ENCODE assay signal across 8 mouse cellular contexts in genomic region chr10:68276350-68276975, GRCm38 (mm10). TPM values are rescaled to one million over a fixed set of nuclear protein-coding genes. Genes with fewer than 3 reads are reported as not detected.
A peak's percentile ranks its signal among the peaks of the same experiment; 100 is the strongest.
DNase-seq lines count a peak whose midpoint lies in the region; ATAC-seq and TF ChIP-seq lines count a peak whose summit lies in the region.

No protein-coding gene starts in this region.

- peak overlapping the region; percentile 87 for H3K4me2 ChIP-seq in embryonic facial prominence, embryonic 15.5 days (replicated peaks)
- H3K4me2 ChIP-seq in heart, embryonic 12.5 days, result peak overlapping the region; percentile 91
- H3K4me2 ChIP-seq in kidney, embryonic 16.5 days (replicated peaks; ENCODE audit: low read depth, low read length), result peak overlapping the region; percentile 81
- H3K4me2 ChIP-seq in liver, embryonic 12.5 days, result peak overlapping the region; percentile 86
- H3K4me2 ChIP-seq in stomach, embryonic 16.5 days (ENCODE audit: low read depth, low read length), result peak overlapping the region; percentile 75

- no peak for TF ChIP-seq CTCF in C2C12 (IDR thresholded peaks at IDR 0.05; ENCODE audit: control insufficient read depth, insufficient read depth, insufficient read length)

- DNase-seq in adrenal gland, postnatal 4 days (ENCODE audit: low spot score in 2 of 2), result peak; percentile 47 to 51
- DNase-seq in naive thymus-derived CD4-positive, alpha-beta T cell, adult 2 months (ENCODE audit: low read depth), result peak; percentile 90

- WGBS in embryonic facial prominence, embryonic 15.5 days, result under 1% methylated on average over 28 of the region's 29 CpGs
- WGBS in heart, embryonic 12.5 days, result 0% methylated on average over 29 of the region's 29 CpGs
- WGBS in kidney, embryonic 16.5 days, result under 1% methylated on average over 27 of the region's 29 CpGs
- WGBS in liver, embryonic 12.5 days (ENCODE audit: insufficient replicate concordance), result under 1% methylated on average over 28 of the region's 29 CpGs
- WGBS in stomach, embryonic 16.5 days, result under 1% methylated on average over 29 of the region's 29 CpGs

- H3K4me3 ChIP-seq in C2C12 (ENCODE audit: insufficient read depth, poor library complexity, severe bottlenecking), result peak overlapping the region; percentile 68
- H3K4me3 ChIP-seq in embryonic facial prominence, embryonic 15.5 days (replicated peaks), result peak overlapping the region; percentile 67
- H3K4me3 ChIP-seq in heart, embryonic 12.5 days, result peak overlapping the region; percentile 88
- peak overlapping the region; percentile 68 for H3K4me3 ChIP-seq in kidney, embryonic 16.5 days (ENCODE audit: low read length)
- peak overlapping the region; percentile 61 for H3K4me3 ChIP-seq in liver, embryonic 12.5 days
- peak overlapping the region; percentile 76 for H3K4me3 ChIP-seq in stomach, embryonic 16.5 days (replicated peaks; ENCODE audit: low read length)

- peak overlapping the region; percentile 65 for H3K9ac ChIP-seq in embryonic facial prominence, embryonic 15.5 days
- peak overlapping the region; percentile 88 for H3K9ac ChIP-seq in heart, embryonic 12.5 days
- H3K9ac ChIP-seq in kidney, embryonic 16.5 days (replicated peaks; ENCODE audit: low read length), result peak overlapping the region; percentile 87
- H3K9ac ChIP-seq in liver, embryonic 12.5 days, result peak overlapping the region; percentile 66
- peak overlapping the region; percentile 87 for H3K9ac ChIP-seq in stomach, embryonic 16.5 days (ENCODE audit: low read length)

- H3K79me2 ChIP-seq in C2C12 (ENCODE audit: control insufficient read depth, insufficient read depth), result peaks cover 69% of the 10 kb centered on the region

- peaks cover 27% of the 10 kb centered on the region for H3K36me3 ChIP-seq in C2C12 (ENCODE audit: control insufficient read depth, insufficient read depth)
- peaks cover 16% of the 10 kb centered on the region; the same call in 1 of the 2 replicates for H3K36me3 ChIP-seq in embryonic facial prominence, embryonic 15.5 days
- peaks cover 7% of the 10 kb centered on the region; the same call in 1 of the 2 replicates for H3K36me3 ChIP-seq in heart, embryonic 12.5 days
- peaks cover 16% of the 10 kb centered on the region for H3K36me3 ChIP-seq in kidney, embryonic 16.5 days (ENCODE audit: insufficient read depth, low read length)
- no peaks in the 10 kb centered on the region for H3K36me3 ChIP-seq in liver, embryonic 12.5 days
- 0 out of 2 replicates have a peak, but pooled peaks cover 3% of the 10 kb centered on the region for H3K36me3 ChIP-seq in stomach, embryonic 16.5 days (ENCODE audit: control insufficient read depth, insufficient read depth, low read length)

- peaks cover 33% of the 10 kb centered on the region for H3K79me3 ChIP-seq in C2C12 (ENCODE audit: low read depth)

- peaks cover 28% of the 10 kb centered on the region for H3K4me1 ChIP-seq in embryonic facial prominence, embryonic 15.5 days
- peaks cover 9% of the 10 kb centered on the region for H3K4me1 ChIP-seq in heart, embryonic 12.5 days (replicated peaks)
- peaks cover 26% of the 10 kb centered on the region for H3K4me1 ChIP-seq in kidney, embryonic 16.5 days (ENCODE audit: insufficient read depth, low read length)
- H3K4me1 ChIP-seq in liver, embryonic 12.5 days, result peaks cover 18% of the 10 kb centered on the region; the same call in 1 of the 2 replicates
- peaks cover 4% of the 10 kb centered on the region; the same call in 1 of the 2 replicates for H3K4me1 ChIP-seq in stomach, embryonic 16.5 days (ENCODE audit: control insufficient read depth, insufficient read depth, low read length)

- no peaks in the 10 kb centered on the region for H3K27me3 ChIP-seq in C2C12 (ENCODE audit: control insufficient read depth, insufficient read depth, insufficient read length)
- no peaks in the 10 kb centered on the region for H3K27me3 ChIP-seq in embryonic facial prominence, embryonic 15.5 days
- no peaks in the 10 kb centered on the region for H3K27me3 ChIP-seq in heart, embryonic 12.5 days (replicated peaks)
- H3K27me3 ChIP-seq in kidney, embryonic 16.5 days (ENCODE audit: insufficient read depth, low read length), result no peaks in the 10 kb centered on the region
- peaks cover 50% of the 10 kb centered on the region for H3K27me3 ChIP-seq in liver, embryonic 12.5 days (replicated peaks)
- no peaks in the 10 kb centered on the region for H3K27me3 ChIP-seq in stomach, embryonic 16.5 days (ENCODE audit: control insufficient read depth, insufficient read depth, low read length)

- H3ac ChIP-seq in C2C12 (ENCODE audit: control insufficient read depth, insufficient read length, low read depth), result peak overlapping the region; percentile 67

- H3K27ac ChIP-seq in embryonic facial prominence, embryonic 15.5 days (replicated peaks), result peak overlapping the region; percentile 96
- H3K27ac ChIP-seq in heart, embryonic 12.5 days (ENCODE audit: poor library complexity, severe bottlenecking), result peak overlapping the region; percentile 97
- H3K27ac ChIP-seq in kidney, embryonic 16.5 days (ENCODE audit: low read length), result peak overlapping the region; percentile 97
- H3K27ac ChIP-seq in liver, embryonic 12.5 days, result peak overlapping the region; percentile 79
- H3K27ac ChIP-seq in stomach, embryonic 16.5 days (ENCODE audit: low read length), result peak overlapping the region; percentile 95

- ATAC-seq in embryonic facial prominence, embryonic 15.5 days (ENCODE audit: insufficient number of reproducible peaks, low FRiP score, low TSS enrichment, low read depth), result peak; percentile 80
- ATAC-seq in heart, embryonic 12.5 days (ENCODE audit: insufficient number of reproducible peaks, low FRiP score), result peak; percentile 81
- ATAC-seq in kidney, embryonic 16.5 days (ENCODE audit: low FRiP score, low TSS enrichment), result peak; percentile 89
- peak; percentile 76 for ATAC-seq in liver, embryonic 12.5 days
- ATAC-seq in stomach, embryonic 16.5 days (ENCODE audit: insufficient read depth, low FRiP score), result peak; percentile 79

- no peaks in the 10 kb centered on the region for H3K9me3 ChIP-seq in embryonic facial prominence, embryonic 15.5 days (replicated peaks)
- H3K9me3 ChIP-seq in heart, embryonic 12.5 days (replicated peaks), result no peaks in the 10 kb centered on the region
- H3K9me3 ChIP-seq in kidney, embryonic 16.5 days (ENCODE audit: low read length), result no peaks in the 10 kb centered on the region
- H3K9me3 ChIP-seq in liver, embryonic 12.5 days (replicated peaks), result no peaks in the 10 kb centered on the region
- H3K9me3 ChIP-seq in stomach, embryonic 16.5 days (replicated peaks; ENCODE audit: control insufficient read depth, low read length), result no peaks in the 10 kb centered on the region

TF ChIP-seq in C2C12, 6 proteins besides CTCF, POLR2A, EP300 and RAD21:
- TF ChIP-seq MAX (IDR thresholded peaks at IDR 0.05), result no peak
- TF ChIP-seq CEBPB (IDR thresholded peaks at IDR 0.05; ENCODE audit: low read depth), result no peak
- TF ChIP-seq MYOG (IDR thresholded peaks at IDR 0.05; ENCODE audit: control insufficient read depth, extremely low read depth, insufficient read length), result no peak
- TF ChIP-seq USF1 (IDR thresholded peaks at IDR 0.05; ENCODE audit: low read depth), result no peak
- TF ChIP-seq MYOD1 (IDR thresholded peaks at IDR 0.05; ENCODE audit: control insufficient read depth, insufficient read length, low read depth), result no peak
- TF ChIP-seq FOSL1 (IDR thresholded peaks at IDR 0.05; ENCODE audit: insufficient read depth, low read length, poor library complexity, severe bottlenecking), result no peak

RNA-seq across cellular contexts. Expression of gene Arid5b, which starts 2.1 kb away (rescaled TPM):
- polyA plus RNA-seq in C2C12 (2012; fragmentation: generic; extraction: Trizol), result 6.0 TPM
- 10 to 100 TPM; 47.2 to 47.8 TPM for total RNA-seq in adrenal gland, postnatal 4 days (2021)
- polyA plus RNA-seq in embryonic facial prominence, embryonic 15.5 days (2015; fragmentation: Nextera tagmentation; extraction: Ambion mirVana), result 46.7 and 50.2 TPM in 2 replicates
- 18.9 and 19.3 TPM in 2 replicates for polyA plus RNA-seq in heart, embryonic 12.5 days (2016; fragmentation: Nextera tagmentation; extraction: Ambion mirVana)
- 34.0 and 41.4 TPM in 2 replicates for polyA plus RNA-seq in kidney, embryonic 16.5 days (2015; fragmentation: Nextera tagmentation; extraction: Ambion mirVana)
- polyA plus RNA-seq in liver, embryonic 12.5 days (2016; fragmentation: Nextera tagmentation; extraction: Ambion mirVana), result 6.5 and 7.2 TPM in 2 replicates
- polyA plus RNA-seq in stomach, embryonic 16.5 days (2015; fragmentation: Nextera tagmentation; extraction: Ambion mirVana), result 30.3 and 33.6 TPM in 2 replicates

Comparison
In these comparisons a context has a peak if more than half of its experiments do, and no peak if none do; other contexts are left out.
1. Peak in every context shown above with its lines: DNase-seq, ATAC-seq, H3K4me3 ChIP-seq and H3K27ac ChIP-seq.